Mouse (Mus musculus) Patski (cell line): ENCODE results near the gene Rasgrf2. TPM values are rescaled to one million over a fixed set of nuclear protein-coding genes. Genes with fewer than 3 reads are reported as not detected.

Source experiments
- ATAC-seq: fragments of 100-300 bp; one replicate; pipeline ENCODE4 v1.8.0; 2021
- CTCF ChIA-PET: fragments of 350-600 bp; sonication (Branson Sonifier 250); formaldehyde crosslinking; loops from one replicate; lab custom pipeline; 2022; ENCODE audit warnings: inconsistent platforms; lab: Charles Lee
- POLR2A ChIA-PET: fragments of 350-600 bp; sonication (Branson Sonifier 250); formaldehyde crosslinking; loops from one replicate; lab custom pipeline; 2022; ENCODE audit warnings: antibody characterized with exemption, inconsistent platforms; lab: Charles Lee
- DNase-seq: peaks from one replicate; pipeline ENCODE4 v3.0.0-alpha.2; 2011; ENCODE audit warnings: low read depth, low spot score
- H3K27me3 ChIP-seq: fragments of 371-371 bp; one replicate; pipeline ENCODE4 v1.5.1; 2021
- CTCF ChIP-seq: fragments of 100-300 bp; IDR thresholded peaks from one replicate; pipeline ENCODE4 v1.5.1; 2021
- in situ Hi-C: fragments of 300-500 bp; cut with MboI; formaldehyde crosslinking; loops from 3 replicates; pipeline ENCODE4 v1.11.1; 2018; ENCODE audit warnings: low pct_unique_long_range_greater_than_20kb, mixed read lengths
- polyA plus RNA-seq: library from polyadenylated mRNA; unstranded; gene quantifications from one replicate; pipeline ENCODE4 v1.2.3, GENCODE M21; 2021

Rasgrf2 gene
- polyA plus RNA-seq, 1 experiment from 2014 or later = 0.05 TPM

- ATAC-seq = no peak
- POLR2A ChIA-PET = no interaction called here
- DNase-seq = no peak
- in situ Hi-C loops = loop anchor here (25.0 kb wide), 1 partner anchor 819 kb away; no protein-coding TSS in a partner anchor
- H3K27me3 ChIP-seq = no peaks in the 10 kb centered on the region
- TF ChIP-seq CTCF = no peak
- CTCF ChIA-PET = interaction anchor here (0.8 to 1.0 kb wide), 2 partner anchors 13 to 175 kb away, joined by 3 to 5 read pairs; no protein-coding TSS in a partner anchor
Measured at GRCm38 (mm10) chr13:91917835-91918234, 213.6 kb downstream of the Rasgrf2 start.

DNA sequence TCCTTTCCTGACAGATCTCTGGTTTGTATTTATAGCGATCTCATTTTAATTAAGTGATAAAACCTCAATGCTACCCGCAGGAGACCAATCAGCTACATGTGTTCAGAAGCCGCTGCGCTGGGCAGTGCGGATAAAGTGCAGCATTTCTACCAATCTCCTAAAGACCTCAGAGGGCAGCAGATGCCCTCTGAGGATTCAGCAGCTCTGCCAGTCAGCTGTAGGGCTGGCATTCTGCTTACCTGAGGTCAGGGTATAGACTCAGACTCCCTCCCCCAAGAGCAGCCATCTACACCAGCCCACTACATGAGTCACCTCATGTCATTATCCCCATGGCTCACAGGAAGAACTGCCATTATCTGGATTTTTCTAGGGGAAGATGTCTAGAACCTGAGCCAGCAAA, 215.1 kb downstream of the Rasgrf2 start:
- no peaks in the 10 kb centered on the region for H3K27me3 ChIP-seq
- TF ChIP-seq CTCF = no peak
- CTCF ChIA-PET = interaction anchor here (1.4 to 2.8 kb wide), 4 partner anchors 9 to 413 kb away, joined by 3 to 8 read pairs (median 3); no protein-coding TSS in a partner anchor
- in situ Hi-C loops = loop anchor here (25.0 kb wide), 1 partner anchor 821 kb away; no protein-coding TSS in a partner anchor
- ATAC-seq (peak; percentile 56), DNase-seq (no peak)
- POLR2A ChIA-PET = no interaction called here

- DNase-seq = no peak
- ChIA-PET POLR2A (no interaction called here), CTCF (interaction anchor here (0.8 to 2.8 kb wide), 5 partner anchors 9 to 414 kb away, joined by 3 to 8 read pairs (median 3); no protein-coding TSS in a partner anchor)
- in situ Hi-C loops = loop anchor here (25.0 kb wide), 1 partner anchor 822 kb away; no protein-coding TSS in a partner anchor
- TF ChIP-seq CTCF = peak; percentile 73
- H3K27me3 ChIP-seq = no peaks in the 10 kb centered on the region
- ATAC-seq = peak; percentile 70
Measured at GRCm38 (mm10) chr13:91915582-91916239, 215.7 kb downstream of the Rasgrf2 start.

- no peak for TF ChIP-seq CTCF
- ChIA-PET CTCF (interaction anchor here (0.8 to 2.8 kb wide), 5 partner anchors 8 to 414 kb away, joined by 3 to 8 read pairs (median 3); no protein-coding TSS in a partner anchor), POLR2A (no interaction called here)
- in situ Hi-C loops = loop anchor here (25.0 kb wide), 1 partner anchor 822 kb away; no protein-coding TSS in a partner anchor
- no peak for DNase-seq
- no peak for ATAC-seq
- no peaks in the 10 kb centered on the region for H3K27me3 ChIP-seq
Measured at GRCm38 (mm10) chr13:91915192-91915581, 216.3 kb downstream of the Rasgrf2 start.

GRCm38 (mm10) chr13:91911652-91912051, 219.8 kb downstream of the Rasgrf2 start:
- CTCF ChIA-PET = no interaction called here
- POLR2A ChIA-PET = no interaction called here
- H3K27me3 ChIP-seq = no peaks in the 10 kb centered on the region
- ATAC-seq (peak; percentile 14), DNase-seq (no peak)
- in situ Hi-C loops = loop anchor here (5.0 to 25.0 kb wide), 2 partner anchors 571 to 826 kb away; partner anchors contain the start of gene Fam151b
- TF ChIP-seq CTCF = no peak

- ATAC-seq (peak; percentile 95), DNase-seq (no peak)
- in situ Hi-C loops = loop anchor here (5.0 to 25.0 kb wide), 2 partner anchors 571 to 826 kb away; partner anchors contain the start of gene Fam151b
- TF ChIP-seq CTCF = no peak
- CTCF ChIA-PET = no interaction called here
- POLR2A ChIA-PET = no interaction called here
- H3K27me3 ChIP-seq = no peaks in the 10 kb centered on the region
Measured at GRCm38 (mm10) chr13:91911211-91911610, 220.2 kb downstream of the Rasgrf2 start.

GRCm38 (mm10) chr13:91908202-91908980, 223.1 kb downstream of the Rasgrf2 start:
- POLR2A ChIA-PET = no interaction called here
- peak; percentile 96 for TF ChIP-seq CTCF
- no peaks in the 10 kb centered on the region for H3K27me3 ChIP-seq
- peak; percentile 24 for DNase-seq
- in situ Hi-C loops = loop anchor here (5.0 to 25.0 kb wide), 2 partner anchors 429 to 829 kb away; no protein-coding TSS in a partner anchor
- peak; percentile 61 for ATAC-seq
- CTCF ChIA-PET = interaction anchor here (0.6 to 1.9 kb wide), 5 partner anchors 31 to 462 kb away, joined by 3 to 5 read pairs (median 3); partner anchors contain the start of genes Ckmt2 and Dhfr

DNA sequence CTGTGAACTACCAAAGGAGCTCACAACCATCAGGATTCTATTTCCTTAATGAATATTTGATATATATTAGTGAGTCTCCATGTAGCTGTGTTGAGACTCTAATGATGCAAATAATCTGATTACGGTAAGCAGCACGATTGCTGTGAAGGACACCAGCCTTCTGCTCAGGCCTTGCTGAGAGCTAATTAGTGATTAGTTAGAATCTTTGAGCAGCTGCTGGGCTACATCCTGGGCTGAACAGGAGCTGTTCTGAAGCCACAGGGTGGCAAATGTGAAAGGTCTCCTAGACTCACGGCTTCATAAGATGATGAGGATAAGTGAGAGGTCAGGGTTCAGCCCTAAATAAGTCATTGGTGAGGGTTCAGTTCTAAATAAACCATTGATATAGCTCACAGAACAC, 225.1 kb downstream of the Rasgrf2 start:
- no peak for TF ChIP-seq CTCF
- ATAC-seq (no peak), DNase-seq (no peak)
- H3K27me3 ChIP-seq = no peaks in the 10 kb centered on the region
- ChIA-PET POLR2A (no interaction called here), CTCF (interaction anchor here (1.1 kb wide), 2 partner anchors 9 to 13 kb away, joined by 3 to 5 read pairs; no protein-coding TSS in a partner anchor)
- in situ Hi-C loops = loop anchor here (5.0 to 25.0 kb wide), 2 partner anchors 431 to 831 kb away; no protein-coding TSS in a partner anchor

GRCm38 (mm10) chr13:91896476-91896875, 235.0 kb downstream of the Rasgrf2 start:
- ATAC-seq = no peak
- POLR2A ChIA-PET = no interaction called here
- no peak for TF ChIP-seq CTCF
- DNase-seq = no peak
- CTCF ChIA-PET = no interaction called here
- in situ Hi-C loops = no loop called here
- no peaks in the 10 kb centered on the region for H3K27me3 ChIP-seq

- ChIA-PET CTCF (interaction anchor here (1.0 to 1.5 kb wide), 3 partner anchors 9 to 13 kb away, joined by 5 to 9 read pairs (median 7); no protein-coding TSS in a partner anchor), POLR2A (no interaction called here)
- TF ChIP-seq CTCF = peak; percentile 53
- no peak for ATAC-seq
- DNase-seq = no peak
- H3K27me3 ChIP-seq = no peaks in the 10 kb centered on the region
- in situ Hi-C loops = no loop called here
Measured at GRCm38 (mm10) chr13:91893132-91893531, 238.3 kb downstream of the Rasgrf2 start.
